In the genomic region with DNA sequence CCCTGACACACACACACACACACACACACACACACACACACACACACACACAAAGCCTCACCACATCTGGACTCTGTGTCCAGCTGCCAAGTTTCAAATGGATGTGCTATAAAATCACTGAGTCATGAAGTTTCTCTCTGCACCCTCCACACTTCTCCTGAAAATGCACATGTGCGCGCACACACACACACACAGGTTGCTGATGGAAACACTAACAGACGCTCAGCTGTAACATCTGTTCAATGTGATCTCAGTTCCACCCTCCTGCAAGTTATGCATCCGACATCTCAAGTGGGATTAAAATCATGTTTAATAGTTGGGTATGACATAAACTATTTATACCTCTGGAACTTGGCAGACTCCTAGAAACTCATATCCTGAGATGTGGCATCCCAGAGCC, we compare ENCODE assay signal across 27 mouse cellular contexts.
DNase-seq lines count a peak whose midpoint lies in the region; ATAC-seq and TF ChIP-seq lines count a peak whose summit lies in the region.
"Had no signal": no experiment of that assay in that cellular context is flagged by ENCODE, and none has a peak within 500 bp of the region (broad histone marks: within the 10 kb centered on the region; RNA-seq: fewer than 3 reads in every experiment).

No protein-coding gene starts in this region.

- 93% methylated on average over 4 of the region's 4 CpGs for WGBS in forebrain, embryonic 15.5 days
- WGBS in forebrain, embryonic 16.5 days, result 89% methylated on average over 4 of the region's 4 CpGs
- WGBS in kidney, embryonic 15.5 days, result 57% methylated on average over 4 of the region's 4 CpGs
- WGBS in limb, embryonic 14.5 days, result 36% methylated on average over 4 of the region's 4 CpGs

- no peak for TF ChIP-seq POLR2A in limb, embryonic 14.5 days (IDR thresholded peaks at IDR 0.05; ENCODE audit: borderline replicate concordance, extremely low read depth, insufficient read depth, insufficient read length)

- no peak overlapping the region for H3K9ac ChIP-seq in forebrain, embryonic 15.5 days (replicated peaks)
- no peak overlapping the region for H3K9ac ChIP-seq in forebrain, embryonic 16.5 days (replicated peaks; ENCODE audit: low read depth, low read length)
- H3K9ac ChIP-seq in kidney, embryonic 15.5 days, result no peak overlapping the region
- H3K9ac ChIP-seq in limb, embryonic 14.5 days (ENCODE audit: low read depth, low read length, severe bottlenecking), result no peak overlapping the region
- H3K9ac ChIP-seq: hindbrain, embryonic 15.5 days; liver, embryonic 12.5 days; liver, postnatal 0 days; midbrain, embryonic 12.5 days had no signal

- 0 out of 2 replicates have a peak, but pooled peaks have one; percentile 43 for ATAC-seq in forebrain, embryonic 15.5 days (replicated peaks)
- ATAC-seq in forebrain, embryonic 16.5 days, result no peak
- 0 out of 2 replicates have a peak, but pooled peaks have one; percentile 21 for ATAC-seq in kidney, embryonic 15.5 days (replicated peaks; ENCODE audit: low FRiP score)
- ATAC-seq in limb, embryonic 14.5 days (ENCODE audit: low FRiP score, low read depth), result peak; percentile 87
- ATAC-seq: activated CD4-positive, CD25-positive, alpha-beta regulatory T cell, adult 4 months; inflammation-experienced regulatory T-cells, adult 6 months; liver, embryonic 12.5 days; liver, postnatal 0 days had no signal

- no peak overlapping the region for H3K4me2 ChIP-seq in forebrain, embryonic 15.5 days (replicated peaks)
- H3K4me2 ChIP-seq in forebrain, embryonic 16.5 days (ENCODE audit: low read length), result no peak overlapping the region
- no peak overlapping the region for H3K4me2 ChIP-seq in kidney, embryonic 15.5 days
- no peak overlapping the region for H3K4me2 ChIP-seq in limb, embryonic 14.5 days (replicated peaks; ENCODE audit: low read depth, low read length, severe bottlenecking)
- H3K4me2 ChIP-seq: hindbrain, embryonic 15.5 days; liver, embryonic 12.5 days; midbrain, embryonic 12.5 days had no signal

- H3K4me3 ChIP-seq in forebrain, embryonic 15.5 days, result no peak overlapping the region
- H3K4me3 ChIP-seq in forebrain, embryonic 16.5 days (replicated peaks; ENCODE audit: low read length), result no peak overlapping the region
- H3K4me3 ChIP-seq in kidney, embryonic 15.5 days (replicated peaks), result no peak overlapping the region
- no peak overlapping the region for H3K4me3 ChIP-seq in limb, embryonic 14.5 days (replicated peaks; ENCODE audit: low read length)
- H3K4me3 ChIP-seq in layer of hippocampus, adult 2 months, result no peak overlapping the region
- H3K4me3 ChIP-seq: hindbrain, embryonic 10.5 days; hindbrain, embryonic 15.5 days; liver, embryonic 12.5 days; megakaryocyte, embryonic 14.5 days; midbrain, embryonic 12.5 days had no signal

- H3K4me1 ChIP-seq in forebrain, embryonic 15.5 days, result no peaks in the 10 kb centered on the region
- no peaks in the 10 kb centered on the region for H3K4me1 ChIP-seq in forebrain, embryonic 16.5 days (replicated peaks; ENCODE audit: control insufficient read depth, insufficient read depth, low read length)
- peaks cover 3% of the 10 kb centered on the region; the same call in 1 of the 2 replicates for H3K4me1 ChIP-seq in kidney, embryonic 15.5 days
- H3K4me1 ChIP-seq in limb, embryonic 14.5 days (ENCODE audit: control insufficient read depth, insufficient read depth, low read length), result 0 out of 2 replicates have a peak, but pooled peaks cover 3% of the 10 kb centered on the region
- H3K4me1 ChIP-seq: hindbrain, embryonic 10.5 days; hindbrain, embryonic 15.5 days; liver, embryonic 12.5 days; midbrain, embryonic 12.5 days had no signal

- H3K27me3 ChIP-seq in forebrain, embryonic 15.5 days, result no peaks in the 10 kb centered on the region
- H3K27me3 ChIP-seq in forebrain, embryonic 16.5 days (replicated peaks; ENCODE audit: control insufficient read depth, insufficient read depth, low read length), result no peaks in the 10 kb centered on the region
- H3K27me3 ChIP-seq in kidney, embryonic 15.5 days, result no peaks in the 10 kb centered on the region
- H3K27me3 ChIP-seq in limb, embryonic 14.5 days (ENCODE audit: control insufficient read depth, insufficient read depth, low read length), result no peaks in the 10 kb centered on the region
- H3K27me3 ChIP-seq: hindbrain, embryonic 15.5 days; midbrain, embryonic 12.5 days had no signal

- 0 out of 2 replicates have a peak, but pooled peaks cover 3% of the 10 kb centered on the region for H3K36me3 ChIP-seq in forebrain, embryonic 15.5 days
- H3K36me3 ChIP-seq in forebrain, embryonic 16.5 days (ENCODE audit: control insufficient read depth, insufficient read depth), result no peaks in the 10 kb centered on the region
- H3K36me3 ChIP-seq in kidney, embryonic 15.5 days, result no peaks in the 10 kb centered on the region
- H3K36me3 ChIP-seq in limb, embryonic 14.5 days (ENCODE audit: control insufficient read depth, insufficient read depth, low read length), result no peaks in the 10 kb centered on the region
- H3K36me3 ChIP-seq: hindbrain, embryonic 10.5 days; liver, embryonic 12.5 days; midbrain, embryonic 12.5 days had no signal

- H3K27ac ChIP-seq in forebrain, embryonic 15.5 days (replicated peaks), result no peak overlapping the region
- no peak overlapping the region for H3K27ac ChIP-seq in forebrain, embryonic 16.5 days (ENCODE audit: low read length)
- H3K27ac ChIP-seq in kidney, embryonic 15.5 days, result no peak overlapping the region
- no peak overlapping the region for H3K27ac ChIP-seq in limb, embryonic 14.5 days (replicated peaks; ENCODE audit: low read depth, low read length)
- H3K27ac ChIP-seq in layer of hippocampus, adult 2 months, result no peak overlapping the region
- H3K27ac ChIP-seq: hindbrain, embryonic 10.5 days; hindbrain, embryonic 15.5 days; liver, embryonic 12.5 days; midbrain, embryonic 12.5 days had no signal

- TF ChIP-seq CTCF in layer of hippocampus, adult 2 months (conservative IDR thresholded peaks at IDR 0.05), result no peak

- no peak for DNase-seq in kidney, adult 8-10 months
- peak; percentile 58 for DNase-seq in 3134 (ENCODE audit: extremely low read depth, insufficient read length, low spot score)
- DNase-seq in limb, embryonic 14.5 days (ENCODE audit: low spot score), result peak; percentile 49
- DNase-seq in gastrocnemius, postnatal 25 days, result no peak
- no peak for DNase-seq in layer of hippocampus, adult 2 months (ENCODE audit: low spot score in 2 of 2)
- DNase-seq: adrenal gland, adult 2 months; cerebellum, adult 2 months; cerebellum, postnatal 14 days; heart, postnatal 14 days; kidney, adult 2 months; kidney, postnatal 4 days; liver, postnatal 0 days; lung, postnatal 4 days; right cerebral cortex, adult 18-20 months; spleen, adult 18-20 months; thymus, adult 2 months; thymus, postnatal 36 days had no signal

- no peaks in the 10 kb centered on the region for H3K9me3 ChIP-seq in forebrain, embryonic 15.5 days
- no peaks in the 10 kb centered on the region for H3K9me3 ChIP-seq in forebrain, embryonic 16.5 days (ENCODE audit: control insufficient read depth, low read length)
- H3K9me3 ChIP-seq in kidney, embryonic 15.5 days (replicated peaks), result no peaks in the 10 kb centered on the region
- H3K9me3 ChIP-seq in limb, embryonic 14.5 days (ENCODE audit: control insufficient read depth, low read length), result no peaks in the 10 kb centered on the region
- H3K9me3 ChIP-seq: hindbrain, embryonic 10.5 days; hindbrain, embryonic 15.5 days; liver, embryonic 12.5 days; midbrain, embryonic 12.5 days had no signal

Comparison
In these comparisons a context has a peak if more than half of its experiments do, and no peak if none do; other contexts are left out.
1. DNase-seq: peak in 3134 (single experiment) and limb, embryonic 14.5 days (single experiment); none in kidney, adult 8-10 months (0 of 2), gastrocnemius, postnatal 25 days (single experiment) and layer of hippocampus, adult 2 months (0 of 2).